Mouse (Mus musculus): ENCODE results near the gene Defb5. TPM values are rescaled to one million over a fixed set of nuclear protein-coding genes. Genes with fewer than 3 reads are reported as not detected.
"Not testable (repeated sequence)": the region's sequence is repeated elsewhere in the genome, so short reads cannot be mapped to it uniquely, and the experiment has no call there.

Gene Defb5
- polyA plus RNA-seq (2012; rRNA removed) = not detected in 2 replicates

DNA sequence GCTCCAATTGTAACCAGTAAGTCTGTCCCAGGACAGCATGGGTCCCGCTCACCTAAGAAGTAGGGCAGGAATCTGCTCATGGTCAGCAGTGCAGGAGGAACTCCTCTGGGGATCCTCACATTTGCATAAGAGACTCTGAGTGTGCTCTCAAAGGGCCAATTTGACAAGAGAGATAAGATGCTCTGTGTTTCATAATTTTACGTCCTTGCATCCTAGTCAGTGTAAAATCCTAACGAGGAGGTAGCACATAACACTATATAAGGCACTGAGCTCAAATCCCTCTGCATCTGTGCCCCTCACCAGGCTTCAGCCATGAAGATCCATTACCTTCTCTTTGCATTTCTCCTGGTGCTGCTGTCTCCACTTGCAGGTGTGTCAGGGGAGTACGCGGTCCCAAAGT is at the start of gene Defb5:
Gene Defb5, plus strand, starts transcription at position 301 of the 400 bp plus-strand sequence.
- DNase-seq = no peak
- WGBS = 92% methylated on average over 5 of the region's 5 CpGs
- TF ChIP-seq CTCF (IDR thresholded peaks at IDR 0.05; ENCODE audit: insufficient read depth, low read length) (no peak), POLR2A (IDR thresholded peaks at IDR 0.05; ENCODE audit: borderline replicate concordance, extremely low read depth, low read depth, low read length) (no peak)
- Histone ChIP-seq H3K4me3 (replicated peaks; ENCODE audit: extremely low read depth, low read depth, low read length) (no peak within 1 kb of the TSS), H3K4me1 (ENCODE audit: control insufficient read depth, insufficient read depth, low read length) (no peaks in the 10 kb centered on the region)

DNA sequence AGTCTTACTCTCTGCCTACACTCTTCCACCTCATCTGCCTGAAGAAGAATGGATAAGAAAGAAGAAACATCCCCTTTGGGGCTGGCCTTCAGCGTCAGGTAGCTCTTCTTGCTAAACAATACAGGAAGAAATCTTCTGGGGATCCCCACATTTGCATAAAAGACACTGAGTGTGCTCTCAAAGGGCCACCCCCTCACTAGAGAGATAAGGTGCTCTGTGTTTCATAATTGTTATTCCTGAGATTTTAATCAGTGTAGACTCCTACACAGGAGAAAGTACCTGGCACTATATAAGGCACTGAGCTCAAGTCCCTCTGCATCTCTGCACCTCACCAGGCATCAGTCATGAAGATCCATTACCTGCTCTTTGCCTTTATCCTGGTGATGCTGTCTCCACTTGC is 22.2 kb upstream of the Defb5 start, which contains the start of gene Defb6:
Gene Defb6, plus strand, starts transcription at position 318 of the 400 bp plus-strand sequence.
- DNase-seq = no peak
- WGBS = 50% methylated on average over 1 of the region's 1 CpGs
- no peaks in the 10 kb centered on the region for H3K4me1 ChIP-seq (ENCODE audit: control insufficient read depth, insufficient read depth, low read length)

DNA sequence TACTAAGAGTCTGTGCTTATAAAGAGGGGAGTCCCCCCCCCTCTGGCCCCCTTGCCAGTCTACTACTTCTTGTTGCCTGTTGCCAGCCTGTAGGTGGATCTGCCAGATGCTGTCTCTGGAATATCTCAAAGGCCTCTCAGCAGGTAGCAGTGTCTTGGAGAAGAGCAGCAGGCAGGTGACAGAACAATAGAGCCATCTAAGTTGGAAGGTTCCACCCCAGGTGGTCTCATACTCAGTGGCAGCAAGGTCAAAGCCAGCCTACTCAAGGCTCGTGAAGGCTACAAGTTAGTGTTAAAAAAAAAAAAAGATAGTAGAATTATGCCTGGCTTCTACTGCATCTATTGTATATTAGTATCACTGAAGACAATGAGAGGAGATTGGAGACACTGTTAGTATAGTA is 9.3 kb upstream of the Defb5 start:
- H3K4me1 ChIP-seq (ENCODE audit: control insufficient read depth, insufficient read depth, low read length) = no peaks in the 10 kb centered on the region
- no peak for DNase-seq
- TF ChIP-seq POLR2A (IDR thresholded peaks at IDR 0.05; ENCODE audit: borderline replicate concordance, extremely low read depth, low read depth, low read length) (no peak), CTCF (IDR thresholded peaks at IDR 0.05; ENCODE audit: insufficient read depth, low read length) (no peak)
- no peak overlapping the region for H3K4me3 ChIP-seq (replicated peaks; ENCODE audit: extremely low read depth, low read depth, low read length)
- WGBS = 46% methylated on average over 1 of the region's 1 CpGs

More for the DNA sequence above, 22.2 kb upstream of the Defb5 start, which contains the start of gene Defb6:
- no peak within 1 kb of the TSS for H3K4me3 ChIP-seq (replicated peaks; ENCODE audit: extremely low read depth, low read depth, low read length)
- TF ChIP-seq POLR2A (IDR thresholded peaks at IDR 0.05; ENCODE audit: borderline replicate concordance, extremely low read depth, low read depth, low read length) (no peak), CTCF (IDR thresholded peaks at IDR 0.05; ENCODE audit: insufficient read depth, low read length) (no peak)

DNA sequence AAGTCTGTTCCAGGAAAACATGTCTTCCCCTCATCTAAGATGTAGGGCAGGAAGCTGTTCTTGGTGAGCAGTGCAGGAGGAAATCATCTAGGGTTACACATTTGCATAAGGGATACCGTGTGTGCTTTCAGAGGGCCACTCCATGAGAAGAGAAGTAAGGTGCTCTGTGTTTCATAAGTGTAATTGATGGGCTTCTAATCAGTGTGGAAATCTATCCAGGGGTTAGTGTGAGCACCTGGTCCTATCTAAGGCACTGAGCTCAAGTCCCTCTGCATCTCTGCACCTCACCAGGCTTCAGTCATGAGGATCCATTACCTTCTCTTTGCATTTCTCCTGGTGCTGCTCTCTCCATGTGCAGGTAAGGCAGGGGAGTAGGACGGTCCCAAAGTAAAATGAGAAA is 7.8 kb upstream of the Defb5 start, which contains the start of gene Defb46:
Gene Defb46, plus strand, starts transcription at position 301 of the 400 bp plus-strand sequence.
- Histone ChIP-seq H3K4me3 (replicated peaks; ENCODE audit: extremely low read depth, low read depth, low read length) (no peak within 1 kb of the TSS), H3K4me1 (ENCODE audit: control insufficient read depth, insufficient read depth, low read length) (no peaks in the 10 kb centered on the region)
- TF ChIP-seq POLR2A (IDR thresholded peaks at IDR 0.05; ENCODE audit: borderline replicate concordance, extremely low read depth, low read depth, low read length) (no peak), CTCF (IDR thresholded peaks at IDR 0.05; ENCODE audit: insufficient read depth, low read length) (no peak)
- WGBS = 70% methylated on average over 2 of the region's 2 CpGs
- no peak for DNase-seq

DNA sequence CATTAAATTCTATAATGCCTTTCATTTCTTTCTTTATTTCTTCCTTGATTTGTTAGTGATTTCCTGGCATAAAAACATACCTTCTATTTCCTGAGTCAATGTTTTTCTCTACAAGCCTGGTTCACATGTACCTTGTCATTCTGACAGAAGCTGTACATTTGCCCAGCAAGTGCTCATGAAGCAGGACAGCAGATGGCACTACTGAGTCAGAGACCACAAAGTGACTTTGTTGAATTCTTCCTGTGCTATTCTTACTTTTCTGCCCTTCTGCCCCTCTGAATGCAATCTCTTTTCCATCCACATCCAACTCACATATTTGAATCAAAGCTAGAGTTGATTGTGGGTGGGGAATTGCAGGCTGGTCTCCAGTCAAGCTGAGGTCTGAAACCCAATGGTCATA is 10.8 kb downstream of the Defb5 start:
- TF ChIP-seq POLR2A (IDR thresholded peaks at IDR 0.05; ENCODE audit: borderline replicate concordance, extremely low read depth, low read depth, low read length) = no peak
- TF ChIP-seq CTCF (IDR thresholded peaks at IDR 0.05; ENCODE audit: insufficient read depth, low read length) = no peak
- no peak overlapping the region for H3K4me3 ChIP-seq (replicated peaks; ENCODE audit: extremely low read depth, low read depth, low read length)
- DNase-seq = no peak
- H3K4me1 ChIP-seq (ENCODE audit: control insufficient read depth, insufficient read depth, low read length) = no peaks in the 10 kb centered on the region

DNA sequence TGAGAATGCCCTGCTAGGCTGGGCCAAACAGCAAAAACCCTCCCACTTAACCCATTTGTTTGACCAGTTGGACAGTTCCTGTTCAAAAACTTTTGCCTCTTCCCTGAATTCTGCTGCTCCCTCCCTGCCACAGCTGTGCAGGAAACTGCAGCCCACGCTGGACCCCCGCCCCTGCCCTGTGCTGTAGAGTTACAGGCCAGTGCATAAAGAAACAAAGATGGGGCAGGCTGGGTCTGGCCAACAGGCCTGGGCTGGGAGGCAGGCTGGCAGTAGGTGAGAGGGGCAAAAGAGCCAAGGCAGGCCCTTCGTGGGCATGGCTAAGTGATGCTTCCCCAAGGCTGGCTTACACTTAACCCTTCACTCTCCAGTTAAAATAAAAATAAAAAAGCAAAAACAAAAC is 12.3 kb downstream of the Defb5 start:
- Histone ChIP-seq H3K4me1 (ENCODE audit: control insufficient read depth, insufficient read depth, low read length) (no peaks in the 10 kb centered on the region), H3K4me3 (replicated peaks; ENCODE audit: extremely low read depth, low read depth, low read length) (no peak overlapping the region)
- 41% methylated on average over 3 of the region's 3 CpGs for WGBS
- TF ChIP-seq POLR2A (IDR thresholded peaks at IDR 0.05; ENCODE audit: borderline replicate concordance, extremely low read depth, low read depth, low read length) = no peak
- TF ChIP-seq CTCF (IDR thresholded peaks at IDR 0.05; ENCODE audit: insufficient read depth, low read length) = no peak
- no peak for DNase-seq

DNA sequence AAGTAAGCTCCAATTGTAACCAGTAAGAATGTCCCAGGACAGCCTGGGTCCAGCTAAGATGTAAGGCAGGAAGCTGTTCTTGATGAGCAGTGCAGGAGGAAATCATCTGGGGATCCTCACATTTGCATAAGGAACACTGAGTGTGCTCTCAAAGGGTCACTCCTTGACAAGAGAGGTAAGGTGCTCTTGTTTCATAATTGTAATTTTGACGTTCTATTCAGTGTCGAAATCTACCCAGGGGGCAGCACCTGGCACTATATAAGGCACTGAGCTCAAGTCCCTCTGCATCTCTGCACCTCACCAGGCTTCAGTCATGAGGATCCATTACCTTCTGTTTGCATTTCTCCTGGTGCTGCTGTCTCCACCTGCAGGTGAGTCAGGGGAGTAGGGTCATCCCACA is 45.7 kb downstream of the Defb5 start, which contains the start of gene Defb3:
Gene Defb3, plus strand, starts transcription at position 301 of the 400 bp plus-strand sequence.
- H3K4me3 ChIP-seq (replicated peaks; ENCODE audit: extremely low read depth, low read depth, low read length); H3K4me1 ChIP-seq (ENCODE audit: control insufficient read depth, insufficient read depth, low read length); DNase-seq: not testable (repeated sequence)
- WGBS = 40% methylated on average over 2 of the region's 2 CpGs

DNA sequence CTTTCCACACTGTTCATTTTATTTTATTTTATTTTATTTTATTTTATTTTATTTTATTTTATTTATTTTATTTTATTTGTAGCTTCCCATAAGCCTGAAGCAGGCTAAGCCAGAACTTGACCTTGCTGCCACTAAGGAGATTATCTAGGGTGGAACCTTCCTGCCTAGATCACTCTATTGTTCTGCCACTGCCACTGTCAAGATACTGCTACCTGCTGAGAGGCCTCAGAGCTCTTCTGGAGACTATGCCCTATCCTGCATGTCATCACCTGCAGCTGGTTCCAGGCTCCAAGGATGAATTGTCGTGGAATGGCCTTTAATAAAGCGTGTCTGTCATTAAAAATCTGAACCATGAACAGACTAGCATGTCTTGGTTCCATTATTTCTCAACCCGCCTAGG is 51.0 kb downstream of the Defb5 start:
- H3K4me3 ChIP-seq (replicated peaks; ENCODE audit: extremely low read depth, low read depth, low read length); DNase-seq; H3K4me1 ChIP-seq (ENCODE audit: control insufficient read depth, insufficient read depth, low read length): not testable (repeated sequence)
- 57% methylated on average over 3 of the region's 3 CpGs for WGBS

Other genes starting within 250 kb of the Defb5 start
- not detected in 2 replicates for gene Defb38, start 221.0 kb upstream of the Defb5 start, polyA plus RNA-seq (2012; rRNA removed)
- not detected in 2 replicates for gene Defb39, start 182.8 kb upstream of the Defb5 start, polyA plus RNA-seq (2012; rRNA removed)
- not detected in 2 replicates for gene Defb12, start 132.7 kb upstream of the Defb5 start, polyA plus RNA-seq (2012; rRNA removed)
- not detected in 2 replicates for gene Defb34, start 123.8 kb upstream of the Defb5 start, polyA plus RNA-seq (2012; rRNA removed)
- not detected in 2 replicates for gene Gm45826, start 106.8 kb upstream of the Defb5 start, polyA plus RNA-seq (2012; rRNA removed)
- gene Defb14, start 53.2 kb upstream of the Defb5 start, polyA plus RNA-seq (2012; rRNA removed) = not detected in 2 replicates
- 27.7 TPM in 1 of 2 replicates, not detected in the other for gene Defb4, start 48.9 kb upstream of the Defb5 start, polyA plus RNA-seq (2012; rRNA removed)
- gene Defb6, start 22.1 kb upstream of the Defb5 start, polyA plus RNA-seq (2012; rRNA removed) = 1.1 TPM in 1 of 2 replicates, not detected in the other
- gene Defb46, start 7.7 kb upstream of the Defb5 start, polyA plus RNA-seq (2012; rRNA removed) = not detected in 2 replicates
- not detected in 2 replicates for gene Defb3, start 45.8 kb downstream of the Defb5 start, polyA plus RNA-seq (2012; rRNA removed)
- gene Defb8, start 200.0 kb downstream of the Defb5 start, polyA plus RNA-seq (2012; rRNA removed) = not detected in 2 replicates
- gene Defb7, start 247.5 kb downstream of the Defb5 start, polyA plus RNA-seq (2012; rRNA removed) = not detected in 2 replicates